Mouse (Mus musculus) heart, postnatal 4 days (tissue): ENCODE measurements around the gene Rplp1. TPM values are rescaled to one million over a fixed set of nuclear protein-coding genes. Genes with fewer than 3 reads are reported as not detected.

Experiments
- DNase-seq: peaks from one replicate; pipeline ENCODE4 v3.0.0; 2021
- total RNA-seq, 2 experiments: library from RNA; stranded (reverse); gene quantifications; 2 replicates each; pipeline ENCODE4 v1.2.3; 2021

Rplp1 gene
- total RNA-seq, 2 experiments from 2014 or later = 1,924 to 1,989 TPM

- DNase-seq = no peak
These were observed 2.8 kb downstream of the Rplp1 start for GRCm38 (mm10) chr9:61911300-61912128.

DNA sequence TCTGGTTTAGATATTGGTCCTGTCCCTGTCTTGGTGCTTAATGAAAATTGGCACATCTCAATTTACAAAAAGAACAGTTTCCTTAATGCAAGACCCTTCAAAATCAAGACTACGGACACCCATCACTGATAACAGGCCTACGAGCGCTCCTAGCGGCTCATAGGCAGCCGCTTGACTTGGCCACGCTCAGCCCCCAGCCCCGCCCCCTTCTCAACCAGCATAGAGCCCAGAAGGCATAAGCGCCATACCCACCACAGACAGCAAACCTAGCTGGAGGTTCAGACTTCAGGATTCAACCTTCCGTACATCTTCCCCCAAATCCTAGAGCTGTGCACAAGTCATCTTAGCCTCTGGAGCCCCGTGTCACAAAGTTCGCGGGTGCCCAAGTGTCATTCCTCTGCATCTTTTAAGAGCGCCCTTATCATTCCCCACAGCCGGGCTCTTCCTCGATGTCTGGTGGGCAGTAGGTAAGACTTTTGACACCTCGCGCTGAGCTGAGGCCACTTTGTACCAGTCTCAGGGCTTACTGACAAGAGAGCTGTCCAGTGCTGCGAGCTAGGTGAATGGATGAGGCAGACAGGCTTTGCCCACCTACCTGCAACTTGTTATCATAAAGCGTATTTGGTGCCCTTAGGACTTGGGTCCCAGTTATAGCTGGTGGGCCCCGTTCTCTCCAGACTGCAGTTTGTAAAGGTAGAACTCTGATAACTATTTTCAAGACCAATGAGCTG, 3.7 kb downstream of the Rplp1 start:
- DNase-seq = peak; percentile 46

GRCm38 (mm10) chr9:61909633-61910032, 4.7 kb downstream of the Rplp1 start:
- no peak for DNase-seq

DNA sequence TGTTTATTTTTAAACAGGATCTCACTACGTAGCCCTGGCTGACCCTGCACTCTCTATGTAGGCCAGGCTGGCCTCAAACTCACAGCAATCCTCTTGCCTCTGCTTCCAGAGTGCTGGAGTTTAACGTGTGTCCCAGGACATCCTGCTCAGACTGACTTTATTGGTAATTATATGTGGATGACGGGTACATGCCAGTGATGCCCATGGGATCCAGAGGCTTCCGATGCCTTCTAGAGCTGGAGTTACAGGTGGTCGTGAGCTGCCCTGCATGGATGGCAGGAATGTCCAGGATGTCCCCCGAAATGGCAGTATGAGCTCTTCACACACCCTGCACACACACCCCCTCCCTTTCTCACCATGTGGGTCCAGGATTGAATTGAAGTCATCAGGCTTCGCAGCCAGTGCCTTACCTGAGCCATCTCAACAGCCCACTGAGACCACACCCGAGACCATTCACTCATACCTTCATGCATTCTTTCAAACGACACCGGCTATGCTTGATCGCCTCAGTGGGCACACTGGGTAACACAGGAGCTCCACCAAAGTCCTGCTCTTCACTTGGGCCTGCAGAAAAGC, 5.4 kb downstream of the Rplp1 start:
- DNase-seq = no peak

DNA sequence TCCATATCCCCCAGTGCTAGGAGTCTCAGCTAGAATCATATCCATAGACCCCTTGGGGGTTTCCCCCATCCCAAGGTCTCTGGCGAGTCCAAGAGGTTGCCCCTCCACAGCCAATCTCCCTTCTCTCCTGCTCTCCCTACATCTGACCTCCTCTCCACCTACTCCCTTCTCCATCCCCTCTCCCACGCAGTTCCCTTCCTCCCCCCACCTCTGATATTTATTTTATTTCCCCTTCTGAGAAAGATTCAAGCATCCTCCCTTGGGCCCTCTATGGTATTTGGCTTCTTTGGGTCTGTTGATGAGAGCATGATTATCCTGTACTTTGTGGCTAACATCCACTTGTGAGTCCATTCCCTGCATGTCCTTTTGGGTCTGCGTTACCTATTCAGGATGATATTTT, 6.0 kb downstream of the Rplp1 start:
- no peak for DNase-seq

DNA sequence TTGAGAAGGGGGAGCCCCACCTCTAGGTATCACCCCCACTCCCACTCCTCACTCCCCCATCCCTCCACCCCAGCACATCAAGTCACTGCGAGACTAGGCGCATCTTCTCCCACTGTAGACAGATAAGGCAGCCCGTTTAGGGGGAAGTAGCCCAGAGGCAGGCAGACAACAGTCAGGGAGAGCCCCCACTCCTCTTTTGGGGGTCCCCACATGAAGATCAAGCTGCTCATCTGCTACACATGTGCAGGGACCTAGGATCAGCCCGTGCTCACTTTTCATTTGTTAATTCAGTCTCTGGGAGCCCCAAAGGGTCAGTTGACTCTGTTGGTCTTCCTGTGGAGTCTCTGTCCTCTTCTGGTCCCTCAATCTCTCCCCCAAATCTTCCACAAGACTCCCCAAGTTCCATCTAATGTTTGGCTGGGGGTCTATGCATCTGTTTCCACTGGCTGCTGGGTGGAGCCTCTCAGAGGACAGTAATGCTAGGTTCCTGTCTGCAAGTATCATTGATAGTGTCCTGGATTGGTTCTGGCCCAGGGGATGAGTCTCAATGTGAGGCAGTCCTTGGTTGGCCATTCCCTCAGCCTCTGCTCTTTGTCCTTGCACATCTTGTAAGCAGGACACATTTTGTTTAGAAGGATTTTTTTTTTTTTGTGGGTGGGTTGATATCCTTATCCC, 6.6 kb downstream of the Rplp1 start:
- no peak for DNase-seq

DNA sequence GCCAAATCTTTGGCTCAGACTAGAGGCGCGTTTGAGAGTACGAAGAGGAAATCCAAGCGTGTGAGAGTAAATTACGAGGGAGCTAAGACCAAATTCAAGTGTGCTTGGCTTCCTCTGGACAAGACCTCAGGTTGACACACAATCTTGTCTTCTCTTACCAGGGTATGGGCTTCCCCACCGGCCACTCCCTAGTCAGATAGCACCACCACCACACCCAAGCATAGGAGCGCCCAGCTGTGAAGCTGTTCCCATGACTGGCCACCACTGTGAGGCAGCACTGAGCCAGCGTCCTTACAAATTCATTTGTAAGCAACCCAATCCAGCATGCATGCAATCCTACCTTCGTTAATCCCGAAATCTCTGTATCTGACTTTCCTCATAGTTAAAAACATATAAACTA, 7.4 kb downstream of the Rplp1 start:
- peak; percentile 58 for DNase-seq

DNA sequence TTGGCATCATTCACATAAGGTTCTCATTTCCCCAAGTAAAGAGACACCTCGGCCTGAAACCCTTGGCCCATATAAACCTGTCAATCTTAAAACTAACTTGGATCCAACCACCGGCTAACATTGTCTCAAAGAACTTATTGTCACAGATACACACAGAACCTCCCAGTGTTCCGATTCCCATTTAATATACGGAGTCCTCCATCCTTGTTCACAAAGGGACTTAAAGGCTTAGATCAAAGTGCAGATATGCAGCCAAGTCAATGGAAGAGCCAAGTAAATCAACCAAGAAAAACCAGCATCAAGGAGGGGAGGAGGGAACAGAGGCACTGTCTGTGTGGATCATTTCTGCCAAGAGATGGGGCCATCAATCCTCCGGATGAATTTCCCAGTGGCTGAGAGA, 8.8 kb downstream of the Rplp1 start:
- DNase-seq = no peak

- DNase-seq = no peak
These were observed 10.1 kb downstream of the Rplp1 start for GRCm38 (mm10) chr9:61904201-61904600.

GRCm38 (mm10) chr9:61902445-61902844, 11.9 kb downstream of the Rplp1 start:
- DNase-seq = no peak

DNA sequence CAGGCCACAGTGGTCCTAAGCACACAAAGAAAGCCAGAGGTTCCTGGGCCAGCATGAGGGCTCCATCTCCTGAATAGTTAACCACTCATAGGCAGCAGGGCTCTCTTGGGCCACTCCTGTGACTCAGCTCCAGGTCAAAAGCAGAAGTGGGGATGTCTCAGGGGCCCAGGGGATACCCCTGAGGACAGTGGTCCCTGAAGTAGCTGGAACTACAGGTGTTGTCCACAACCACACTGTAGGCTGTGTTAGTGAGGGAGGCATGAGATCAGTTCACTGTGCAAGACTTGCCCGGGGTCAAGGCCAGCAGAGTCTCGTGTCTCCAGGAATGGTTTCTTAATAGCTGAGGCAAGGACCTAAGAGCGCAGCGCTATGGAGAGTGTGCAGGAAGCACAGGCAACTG, 12.8 kb downstream of the Rplp1 start:
- no peak for DNase-seq

DNA sequence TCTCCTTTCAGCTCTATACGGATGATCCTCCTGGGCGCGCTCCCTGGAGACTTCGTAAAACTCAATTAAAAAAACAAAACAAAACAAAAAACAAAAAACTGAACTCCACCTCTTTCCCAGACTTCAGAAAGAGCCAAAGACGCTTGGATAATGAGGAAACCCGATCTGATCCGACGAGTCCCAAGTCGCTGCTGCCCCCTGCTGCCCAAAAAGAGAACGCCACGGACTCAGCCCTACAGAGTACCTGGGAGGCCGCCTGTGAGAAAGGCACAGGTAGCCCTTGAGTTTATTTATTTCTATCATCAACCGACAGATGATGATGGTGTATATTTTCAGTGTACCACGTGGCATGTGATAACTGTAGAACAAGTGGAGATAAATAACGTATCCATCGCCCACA, 14.5 kb downstream of the Rplp1 start:
- DNase-seq = peak; percentile 87

GRCm38 (mm10) chr9:61898401-61898800, 15.9 kb downstream of the Rplp1 start:
- DNase-seq = peak; percentile 91

GRCm38 (mm10) chr9:61895014-61895413, 19.3 kb downstream of the Rplp1 start:
- DNase-seq = no peak

DNA sequence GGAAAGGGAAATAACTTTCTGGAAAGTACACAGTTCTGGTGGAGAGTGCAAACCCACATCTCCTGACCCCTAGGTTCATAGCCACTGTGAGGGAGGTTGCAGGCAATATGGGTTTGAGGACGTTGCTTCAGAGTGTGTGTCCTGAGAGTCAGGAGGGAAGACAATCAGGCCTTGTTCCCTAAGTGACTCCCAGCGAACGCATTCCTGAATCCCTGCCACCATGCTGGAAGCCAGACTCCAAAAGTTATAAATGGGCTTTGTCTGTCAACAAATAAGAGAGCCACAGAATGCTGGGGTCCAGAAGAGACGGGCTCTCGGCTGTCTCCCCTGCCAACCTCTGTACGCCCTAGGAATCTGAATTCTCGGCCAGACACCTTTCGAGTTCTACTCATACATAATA, 24.5 kb downstream of the Rplp1 start:
- peak; percentile 59 for DNase-seq

GRCm38 (mm10) chr9:61887661-61888379, 26.5 kb downstream of the Rplp1 start:
- peak; percentile 20 for DNase-seq

- DNase-seq = no peak
These were observed 28.4 kb downstream of the Rplp1 start for GRCm38 (mm10) chr9:61885964-61886363.

DNA sequence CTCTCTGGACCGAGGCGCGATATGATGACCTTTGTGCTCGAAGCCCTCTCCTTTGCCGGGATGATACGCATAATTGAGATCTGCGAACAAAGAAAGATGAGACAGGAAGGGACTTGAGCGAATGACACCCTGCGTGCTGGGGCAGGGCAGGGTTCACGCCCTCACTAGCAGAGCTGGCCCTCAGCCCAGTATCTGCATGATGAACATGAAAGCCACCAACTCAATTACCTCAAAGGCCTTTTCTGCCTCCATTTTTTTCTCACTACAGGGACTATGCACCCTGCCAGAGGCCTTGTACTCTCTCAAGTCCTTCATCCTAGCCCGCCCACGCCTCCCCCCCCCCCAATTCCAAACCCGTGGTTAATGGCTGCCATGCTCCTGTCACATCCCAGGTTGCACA, 29.4 kb downstream of the Rplp1 start:
- DNase-seq = no peak

DNA sequence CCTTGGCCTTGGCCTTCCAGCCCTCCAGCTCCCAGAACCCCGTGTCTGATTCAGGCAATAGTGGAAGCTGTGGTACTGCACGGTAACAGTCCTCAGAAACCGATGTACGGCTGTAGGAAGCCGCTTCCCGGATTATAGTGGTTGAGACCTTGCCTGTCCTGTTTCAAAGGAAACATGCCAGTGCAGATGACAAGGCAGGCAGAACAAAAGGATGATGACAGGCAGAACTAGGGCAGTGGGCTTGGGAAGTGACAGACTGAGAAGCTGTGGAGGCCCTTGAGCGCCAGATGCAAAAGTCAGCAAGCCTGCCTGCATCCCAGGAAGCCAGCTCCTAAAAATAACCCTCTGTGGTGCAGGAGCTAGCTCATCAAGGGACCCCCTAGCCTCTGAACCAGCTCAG, 30.0 kb downstream of the Rplp1 start:
- DNase-seq = no peak

- DNase-seq = no peak
These were observed 32.2 kb downstream of the Rplp1 start for GRCm38 (mm10) chr9:61882179-61882578.

DNA sequence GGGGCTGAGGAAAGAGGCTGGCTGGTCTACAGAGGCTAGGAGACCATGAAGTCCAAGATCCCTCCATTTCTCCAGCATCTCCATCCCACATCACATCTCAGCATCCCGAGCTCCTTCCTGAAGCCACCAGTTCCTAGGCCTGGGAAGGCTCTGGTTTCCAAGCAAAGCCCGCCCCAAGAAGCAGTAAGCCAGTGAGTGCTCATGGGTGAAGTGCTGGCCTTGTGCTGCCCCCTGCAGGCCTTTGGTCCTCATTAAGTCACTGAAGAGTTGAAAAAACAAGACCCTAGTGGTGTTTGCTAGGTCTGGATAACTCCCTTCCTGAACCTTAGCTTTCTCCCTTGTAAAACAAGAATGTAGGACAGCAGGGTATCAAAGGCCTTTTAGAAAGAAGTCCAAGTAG, 35.5 kb downstream of the Rplp1 start:
- DNase-seq = peak; percentile 81

DNA sequence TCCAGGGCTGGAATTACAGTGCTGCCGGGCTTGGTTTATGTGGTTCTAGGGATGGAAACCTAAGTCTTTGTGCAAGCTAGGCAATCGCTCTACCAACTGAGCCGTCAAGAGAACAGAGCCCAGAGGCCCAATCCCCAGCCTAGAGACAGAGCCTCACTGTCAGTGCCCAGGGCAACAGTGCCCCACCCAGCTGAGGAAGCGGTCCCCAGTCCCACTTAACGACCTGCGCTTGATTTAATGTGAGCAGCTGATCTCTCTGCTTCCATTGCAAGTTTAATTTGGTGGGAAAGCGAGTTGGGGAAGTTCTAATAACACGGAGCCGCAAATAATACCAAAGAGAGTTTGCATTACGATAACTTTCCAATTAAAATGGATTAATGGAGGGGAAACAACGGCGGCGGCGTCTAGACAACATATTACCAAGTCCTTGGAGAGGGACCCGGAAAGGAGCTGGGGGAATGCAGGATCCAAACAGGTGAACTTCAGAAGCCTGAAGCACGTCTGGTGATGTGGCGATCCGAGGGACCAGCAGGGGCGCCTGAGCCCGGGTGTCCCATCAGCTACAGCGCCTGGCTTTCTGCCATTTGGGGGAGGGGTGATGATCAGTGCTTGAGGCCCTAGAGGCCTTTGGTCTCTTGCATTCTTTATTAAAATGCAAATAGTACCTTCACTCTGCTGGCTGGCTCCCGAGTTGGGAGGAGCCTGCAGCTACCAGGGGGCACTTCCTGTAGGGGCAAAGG, 36.8 kb downstream of the Rplp1 start:
- DNase-seq = peak; percentile 53
